Comparison of ENCODE assay signal across 8 mouse cellular contexts in the genomic region with DNA sequence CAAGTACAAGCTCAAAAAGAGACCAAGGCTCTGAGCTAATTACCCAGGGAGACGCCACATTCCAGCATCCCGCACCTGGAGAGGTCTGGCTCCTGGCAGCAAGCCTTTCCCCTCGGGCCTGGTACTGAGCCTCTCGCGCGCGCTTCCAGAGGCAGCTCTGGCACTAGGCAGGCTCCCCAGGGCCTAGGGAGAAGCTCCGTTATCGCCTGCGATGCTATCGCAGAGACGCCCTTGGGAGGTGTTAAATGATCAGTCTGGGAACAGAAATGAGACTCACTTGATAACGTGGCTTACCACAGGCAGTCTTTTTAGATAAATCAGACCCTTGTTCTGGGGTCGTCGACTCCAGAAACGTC.
DNase-seq lines count a peak whose midpoint lies in the region; ATAC-seq and TF ChIP-seq lines count a peak whose summit lies in the region.

No protein-coding gene starts in this region.

- 0 out of 2 replicates have a peak, but pooled peaks cover 3% of the 10 kb centered on the region for H3K27me3 ChIP-seq in kidney, embryonic 15.5 days
- H3K27me3 ChIP-seq in midbrain, embryonic 16.5 days (ENCODE audit: control insufficient read depth, insufficient read depth, low read depth, low read length): no peaks in the 10 kb centered on the region

- DNase-seq in kidney, adult 11 months: no peak
- no peak for DNase-seq in left cerebral cortex, adult 11 months (ENCODE audit: low spot score)
- DNase-seq in adrenal gland, postnatal 4 days (ENCODE audit: low spot score in 2 of 2): no peak
- no peak for DNase-seq in adrenal gland, adult 18-20 months (ENCODE audit: low spot score in 2 of 2)

- TF ChIP-seq POLR2A in cortical plate, adult 2 months (IDR thresholded peaks at IDR 0.05; ENCODE audit: extremely low read depth, insufficient read depth, low read length): no peak

- ATAC-seq in kidney, embryonic 15.5 days (replicated peaks; ENCODE audit: low FRiP score): peak; percentile 73
- peak; percentile 49 for ATAC-seq in inflammation-experienced regulatory T-cells, adult 6 months
- peak; percentile 82 for ATAC-seq in midbrain, embryonic 16.5 days

- H3K9me3 ChIP-seq in kidney, embryonic 15.5 days (replicated peaks): no peaks in the 10 kb centered on the region
- no peaks in the 10 kb centered on the region for H3K9me3 ChIP-seq in midbrain, embryonic 16.5 days (replicated peaks; ENCODE audit: control insufficient read depth, low read length, poor library complexity, severe bottlenecking)

- H3K4me1 ChIP-seq in kidney, embryonic 15.5 days: peaks cover 32% of the 10 kb centered on the region
- H3K4me1 ChIP-seq in cortical plate, adult 2 months (ENCODE audit: control insufficient read depth, insufficient read depth, low read length): peaks cover 8% of the 10 kb centered on the region
- H3K4me1 ChIP-seq in midbrain, embryonic 16.5 days (ENCODE audit: control insufficient read depth, insufficient read depth, low read length): peaks cover 13% of the 10 kb centered on the region

- H3K27ac ChIP-seq in kidney, embryonic 15.5 days: peak overlapping the region; percentile 93
- H3K27ac ChIP-seq in cortical plate, adult 2 months (ENCODE audit: insufficient read depth, low read length): peak overlapping the region; percentile 8
- H3K27ac ChIP-seq in midbrain, embryonic 16.5 days (ENCODE audit: low read length): peak overlapping the region; percentile 93

- WGBS in kidney, embryonic 15.5 days: 1% methylated on average over 16 of the region's 16 CpGs
- WGBS in midbrain, embryonic 16.5 days: 1% methylated on average over 16 of the region's 16 CpGs

- H3K9ac ChIP-seq in kidney, embryonic 15.5 days: peak overlapping the region; percentile 62
- peak overlapping the region; percentile 74 for H3K9ac ChIP-seq in midbrain, embryonic 16.5 days (ENCODE audit: low read depth, low read length)

- H3K4me2 ChIP-seq in kidney, embryonic 15.5 days: peak overlapping the region; percentile 80
- peak overlapping the region; percentile 57 for H3K4me2 ChIP-seq in midbrain, embryonic 16.5 days (ENCODE audit: low read length)

- H3K36me3 ChIP-seq in kidney, embryonic 15.5 days: no peaks in the 10 kb centered on the region
- no peaks in the 10 kb centered on the region for H3K36me3 ChIP-seq in midbrain, embryonic 16.5 days (ENCODE audit: control insufficient read depth, insufficient read depth, low read length)

- no peak for TF ChIP-seq CTCF in cortical plate, adult 2 months (IDR thresholded peaks at IDR 0.05; ENCODE audit: extremely low read depth, insufficient read depth, low read length)

- peak overlapping the region; percentile 92 for H3K4me3 ChIP-seq in kidney, embryonic 15.5 days (replicated peaks)
- peak overlapping the region; percentile 38 for H3K4me3 ChIP-seq in cortical plate, adult 2 months (ENCODE audit: insufficient read depth, low read length)
- H3K4me3 ChIP-seq in midbrain, embryonic 16.5 days (ENCODE audit: low read depth, low read length): peak overlapping the region; percentile 55

Comparison
In these comparisons a context has a peak if more than half of its experiments do, and no peak if none do; other contexts are left out.
1. H3K27ac ChIP-seq: peak in every context shown above with its lines; median percentile 93 in kidney, embryonic 15.5 days; 93 in midbrain, embryonic 16.5 days; 8 in cortical plate, adult 2 months.
2. H3K4me3 ChIP-seq: peak in every context shown above with its lines; median percentile 92 in kidney, embryonic 15.5 days; 55 in midbrain, embryonic 16.5 days; 38 in cortical plate, adult 2 months.